Mouse (Mus musculus) heart, adult 2 months (tissue): Measurements from ENCODE around the gene Fpr2.
"Not testable (repeated sequence)": the region's sequence is repeated elsewhere in the genome, so short reads cannot be mapped to it uniquely, and the experiment has no call there.

Experiments used
- CTCF ChIP-seq: fragments of 200-600 bp; IDR thresholded peaks from 2 replicates; pipeline ENCODE4 v1.8.1; 2022; ENCODE audit warnings: antibody characterized with exemption, mild to moderate bottlenecking, moderate library complexity
- EP300 ChIP-seq: fragments of 200-500 bp; IDR thresholded peaks from 2 replicates; pipeline ENCODE4 v1.6.1; 2011; ENCODE audit warnings: low read depth, low read length, control low read depth; ENCODE audit not compliant: insufficient read depth
- POLR2A ChIP-seq: fragments of 200-500 bp; IDR thresholded peaks from 2 replicates; pipeline ENCODE4 v1.6.1; 2011; ENCODE audit warnings: mild to moderate bottlenecking, low read depth, low read length, control low read depth; ENCODE audit not compliant: insufficient read depth

DNA sequence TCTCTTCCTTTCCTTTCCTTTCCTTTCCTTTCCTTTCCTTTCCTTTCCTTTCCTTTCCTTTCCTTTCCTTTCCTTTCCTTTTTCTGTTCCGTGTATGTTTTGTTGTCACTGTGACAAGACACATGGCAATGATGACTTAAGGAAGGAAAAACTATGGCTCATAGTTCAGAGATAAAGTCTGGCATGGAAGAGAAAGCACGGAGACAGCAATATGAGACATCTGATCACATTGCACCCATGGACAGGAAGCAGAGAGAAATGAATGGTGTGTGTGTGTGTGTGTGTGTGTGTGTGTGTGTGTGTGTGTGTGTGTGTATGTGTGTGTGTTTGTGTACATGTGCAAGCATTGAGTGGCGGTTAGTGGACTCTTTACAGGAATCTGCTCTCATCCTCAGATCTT is 43.0 kb upstream of the Fpr2 start:
- TF ChIP-seq EP300, CTCF, POLR2A: not testable (repeated sequence)
